Mouse (Mus musculus): ENCODE measurements around the gene Gm45623. TPM values are rescaled to one million over a fixed set of nuclear protein-coding genes. Genes with fewer than 3 reads are reported as not detected.
A peak's percentile ranks its signal among the peaks of the same experiment; 100 is the strongest.

Gene Gm45623
- polyA plus RNA-seq (2016; fragmentation: Nextera tagmentation; extraction: Ambion mirVana): not detected in 2 replicates

GRCm38 (mm10) chr13:56753192-56753951 lies at the start of gene Gm45623:
Gene Gm45623 (minus strand): TSS chr13:56753827.
- under 1% methylated on average over 71 of the region's 71 CpGs for WGBS
- no peaks in the 10 kb centered on the region for H3K36me3 ChIP-seq (replicated peaks)
- H3K9me3 ChIP-seq: no peaks in the 10 kb centered on the region
- H3K4me1 ChIP-seq: peaks cover 32% of the 10 kb centered on the region
- peaks cover 85% of the 10 kb centered on the region for H3K27me3 ChIP-seq (ENCODE audit: poor library complexity, severe bottlenecking)
- H3K27ac ChIP-seq: peak within 1 kb of the TSS; percentile 46; the same call in 1 of the 2 replicates
- H3K4me3 ChIP-seq: peak within 1 kb of the TSS; percentile 61
- no peak for DNase-seq (ENCODE audit: extremely low spot score, low spot score)

DNA sequence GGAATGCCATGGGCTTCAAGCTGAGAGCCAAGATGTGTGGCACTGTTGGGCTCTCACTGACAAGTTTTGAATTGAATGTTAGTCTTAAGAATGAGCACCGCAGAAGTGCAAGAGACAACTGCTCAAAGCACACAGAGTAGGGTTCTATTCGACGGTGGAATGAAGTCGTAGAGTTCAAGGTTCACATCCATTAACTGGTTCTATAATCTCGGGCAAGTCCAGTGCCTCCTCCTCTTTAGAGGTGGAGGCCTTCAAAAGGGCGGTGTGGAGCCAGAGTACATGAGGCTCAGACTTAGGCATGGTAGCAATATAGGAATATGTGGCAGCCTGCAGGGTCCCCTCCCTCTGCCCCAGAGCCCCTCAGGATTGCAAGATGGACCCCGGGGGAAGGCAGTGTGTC lies 43.8 kb upstream of the Gm45623 start:
- Histone ChIP-seq H3K27me3 (ENCODE audit: poor library complexity, severe bottlenecking) (no peaks in the 10 kb centered on the region), H3K4me1 (peaks cover 14% of the 10 kb centered on the region), H3K27ac (no peak overlapping the region), H3K4me3 (no peak overlapping the region), H3K36me3 (replicated peaks) (no peaks in the 10 kb centered on the region), H3K9me3 (no peaks in the 10 kb centered on the region)
- 90% methylated on average over 7 of the region's 7 CpGs for WGBS
- no peak for DNase-seq (ENCODE audit: extremely low spot score, low spot score)

DNA sequence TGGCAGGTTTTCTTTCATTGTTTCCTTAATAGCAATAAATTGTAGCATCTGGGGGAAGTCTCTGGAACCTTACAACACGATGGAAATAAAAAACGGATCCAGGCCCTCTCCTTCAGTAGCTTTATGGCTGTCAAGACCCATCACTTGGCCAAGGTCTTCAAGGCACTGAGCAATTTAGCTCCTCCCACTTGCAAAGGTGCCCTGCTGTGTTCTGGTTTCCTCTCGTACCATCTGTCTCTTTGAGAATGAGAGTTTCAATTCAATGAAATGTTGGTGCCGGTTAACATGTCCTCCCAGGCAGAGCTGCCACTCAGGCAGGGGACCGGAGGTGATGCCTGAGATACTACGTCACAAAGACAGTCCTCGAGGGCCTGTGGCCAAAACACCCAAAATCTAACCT lies 41.9 kb upstream of the Gm45623 start:
- Histone ChIP-seq H3K4me1 (peaks cover 29% of the 10 kb centered on the region), H3K27me3 (ENCODE audit: poor library complexity, severe bottlenecking) (no peaks in the 10 kb centered on the region), H3K9me3 (no peaks in the 10 kb centered on the region), H3K27ac (no peak overlapping the region), H3K4me3 (no peak overlapping the region), H3K36me3 (replicated peaks) (no peaks in the 10 kb centered on the region)
- no peak for DNase-seq (ENCODE audit: extremely low spot score, low spot score)
- 88% methylated on average over 7 of the region's 7 CpGs for WGBS

- no peak overlapping the region for H3K27ac ChIP-seq
- H3K27me3 ChIP-seq (ENCODE audit: poor library complexity, severe bottlenecking): no peaks in the 10 kb centered on the region
- 45% methylated on average over 7 of the region's 7 CpGs for WGBS
- no peaks in the 10 kb centered on the region for H3K36me3 ChIP-seq (replicated peaks)
- no peaks in the 10 kb centered on the region for H3K9me3 ChIP-seq
- peaks cover 29% of the 10 kb centered on the region for H3K4me1 ChIP-seq
- no peak overlapping the region for H3K4me3 ChIP-seq
- DNase-seq (ENCODE audit: extremely low spot score, low spot score): no peak
Observed at GRCm38 (mm10) chr13:56794441-56794840, 40.8 kb upstream of the Gm45623 start.

DNA sequence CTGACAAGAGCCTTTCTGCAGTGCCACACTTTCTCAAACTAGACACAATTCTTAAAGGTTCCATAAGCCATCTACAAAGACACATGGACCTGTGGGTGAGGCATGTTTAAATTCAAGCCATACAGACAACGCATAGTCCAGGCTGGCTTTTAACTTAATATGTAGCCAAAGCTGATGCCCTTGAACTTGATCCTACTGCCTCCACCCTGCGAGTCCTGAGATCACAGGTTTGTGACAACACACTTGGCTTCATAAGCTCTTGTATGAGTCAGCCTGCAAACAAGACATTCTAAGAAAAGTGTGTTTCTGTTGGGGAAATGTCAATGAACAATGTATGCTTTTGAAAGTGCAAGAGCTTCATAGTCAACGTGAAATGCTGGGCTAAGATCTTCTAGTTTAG lies 39.2 kb upstream of the Gm45623 start:
- Histone ChIP-seq H3K36me3 (replicated peaks) (no peaks in the 10 kb centered on the region), H3K27ac (no peak overlapping the region), H3K4me3 (no peak overlapping the region), H3K27me3 (ENCODE audit: poor library complexity, severe bottlenecking) (no peaks in the 10 kb centered on the region), H3K4me1 (peaks cover 29% of the 10 kb centered on the region), H3K9me3 (no peaks in the 10 kb centered on the region)
- no peak for DNase-seq (ENCODE audit: extremely low spot score, low spot score)
- 87% methylated on average over 3 of the region's 3 CpGs for WGBS

DNA sequence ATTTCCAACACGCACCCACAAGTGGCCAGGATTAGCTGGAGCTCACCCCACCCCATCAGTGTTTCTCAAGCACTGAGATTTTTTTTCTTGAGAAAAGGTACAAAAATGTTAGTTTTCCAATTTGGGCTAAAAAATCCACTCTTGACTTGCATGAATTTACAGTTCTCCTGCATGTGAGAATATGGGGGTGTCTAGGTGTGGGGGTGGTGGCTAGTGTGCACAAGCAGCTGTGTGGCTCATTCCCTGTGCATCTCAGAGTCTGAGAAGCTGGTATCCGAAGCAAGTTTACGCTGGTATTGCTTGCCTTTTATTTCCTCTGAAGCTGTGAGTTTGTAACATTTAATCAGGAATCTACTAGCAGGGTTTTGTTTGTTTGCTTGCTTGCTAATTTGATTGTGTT lies 37.1 kb upstream of the Gm45623 start:
- 95% methylated on average over 3 of the region's 3 CpGs for WGBS
- Histone ChIP-seq H3K27me3 (ENCODE audit: poor library complexity, severe bottlenecking) (no peaks in the 10 kb centered on the region), H3K36me3 (replicated peaks) (no peaks in the 10 kb centered on the region), H3K9me3 (no peaks in the 10 kb centered on the region), H3K4me1 (peaks cover 29% of the 10 kb centered on the region), H3K4me3 (no peak overlapping the region), H3K27ac (no peak overlapping the region)
- no peak for DNase-seq (ENCODE audit: extremely low spot score, low spot score)

DNA sequence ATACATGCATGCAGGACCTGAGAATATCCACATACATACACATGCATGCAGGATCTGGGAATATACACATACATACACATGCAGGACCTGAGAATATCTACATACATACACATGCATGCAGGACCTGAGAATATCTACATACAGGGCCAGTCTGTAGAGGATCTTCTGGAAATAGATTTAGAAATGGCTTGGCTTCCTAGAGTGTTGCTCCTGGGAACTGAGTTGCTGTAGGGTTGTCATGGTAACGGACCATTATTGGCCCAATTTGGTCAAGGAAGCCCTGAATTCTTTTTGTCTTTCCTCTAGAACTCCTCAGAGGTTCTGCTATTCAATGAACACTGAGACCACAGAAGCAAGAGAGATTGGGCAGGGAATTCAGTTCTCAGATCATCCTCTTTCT lies 29.0 kb upstream of the Gm45623 start:
- Histone ChIP-seq H3K4me3 (no peak overlapping the region), H3K4me1 (peaks cover 17% of the 10 kb centered on the region), H3K27me3 (ENCODE audit: poor library complexity, severe bottlenecking) (no peaks in the 10 kb centered on the region), H3K36me3 (replicated peaks) (no peaks in the 10 kb centered on the region), H3K9me3 (no peaks in the 10 kb centered on the region; the same call in 1 of the 2 replicates), H3K27ac (no peak overlapping the region)
- no peak for DNase-seq (ENCODE audit: extremely low spot score, low spot score)
- WGBS: 85% methylated on average over 1 of the region's 1 CpGs

GRCm38 (mm10) chr13:56781697-56782096 lies 28.1 kb upstream of the Gm45623 start:
- no peaks in the 10 kb centered on the region; the same call in 1 of the 2 replicates for H3K9me3 ChIP-seq
- no peak for DNase-seq (ENCODE audit: extremely low spot score, low spot score)
- H3K4me3 ChIP-seq: no peak overlapping the region
- 91% methylated on average over 3 of the region's 3 CpGs for WGBS
- H3K36me3 ChIP-seq (replicated peaks): no peaks in the 10 kb centered on the region
- no peaks in the 10 kb centered on the region for H3K27me3 ChIP-seq (ENCODE audit: poor library complexity, severe bottlenecking)
- H3K4me1 ChIP-seq: peaks cover 17% of the 10 kb centered on the region
- no peak overlapping the region for H3K27ac ChIP-seq

DNA sequence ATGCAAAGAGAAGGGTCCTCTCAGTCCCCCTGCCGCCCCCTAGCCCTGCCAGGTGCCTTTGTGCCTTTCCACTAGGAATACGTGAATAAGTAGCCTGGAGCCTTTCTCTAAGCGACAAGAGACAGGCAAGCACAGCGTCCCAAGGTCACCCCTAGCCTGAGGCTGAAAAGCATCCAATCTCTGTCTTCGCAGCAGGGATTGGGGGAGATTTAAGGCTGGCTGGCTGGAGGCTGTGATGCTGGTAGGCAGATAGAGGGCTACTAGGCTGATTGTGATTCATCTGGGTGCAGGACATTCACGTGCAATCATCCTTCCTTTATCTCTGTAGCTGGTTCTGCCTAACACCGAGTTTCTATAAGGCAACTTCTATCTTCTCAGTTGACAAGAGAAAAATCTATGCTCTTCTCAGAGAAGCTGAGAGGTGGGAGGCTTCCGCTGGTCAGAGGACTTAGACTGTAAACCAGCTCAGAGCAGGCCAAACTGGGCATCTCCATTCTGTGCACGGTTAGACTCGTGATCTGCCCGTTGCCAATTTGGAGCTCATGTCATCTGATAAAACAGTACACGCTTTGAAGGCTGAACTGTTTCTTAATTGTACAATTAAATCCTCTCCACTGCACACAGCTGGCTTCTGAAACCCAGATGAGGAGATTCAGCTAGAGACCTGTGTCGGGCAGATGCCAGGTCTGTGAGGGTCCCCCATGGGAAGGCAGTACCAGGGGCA lies 27.3 kb upstream of the Gm45623 start:
- Histone ChIP-seq H3K4me1 (peaks cover 17% of the 10 kb centered on the region), H3K9me3 (no peaks in the 10 kb centered on the region; the same call in 1 of the 2 replicates), H3K27ac (no peak overlapping the region), H3K27me3 (ENCODE audit: poor library complexity, severe bottlenecking) (no peaks in the 10 kb centered on the region), H3K4me3 (no peak overlapping the region), H3K36me3 (replicated peaks) (no peaks in the 10 kb centered on the region)
- 65% methylated on average over 13 of the region's 13 CpGs for WGBS
- no peak for DNase-seq (ENCODE audit: extremely low spot score, low spot score)

GRCm38 (mm10) chr13:56774304-56774703 lies 20.7 kb upstream of the Gm45623 start:
- Histone ChIP-seq H3K4me1 (peaks cover 41% of the 10 kb centered on the region), H3K9me3 (no peaks in the 10 kb centered on the region; the same call in 1 of the 2 replicates), H3K27me3 (ENCODE audit: poor library complexity, severe bottlenecking) (no peaks in the 10 kb centered on the region), H3K27ac (peak overlapping the region; percentile 54), H3K36me3 (replicated peaks) (no peaks in the 10 kb centered on the region), H3K4me3 (no peak overlapping the region)
- WGBS: 36% methylated on average over 5 of the region's 5 CpGs
- DNase-seq (ENCODE audit: extremely low spot score, low spot score): no peak

- Histone ChIP-seq H3K36me3 (replicated peaks) (no peaks in the 10 kb centered on the region), H3K27ac (peak overlapping the region; percentile 54), H3K9me3 (no peaks in the 10 kb centered on the region; the same call in 1 of the 2 replicates), H3K4me3 (no peak overlapping the region), H3K27me3 (ENCODE audit: poor library complexity, severe bottlenecking) (peaks cover 7% of the 10 kb centered on the region), H3K4me1 (peaks cover 50% of the 10 kb centered on the region)
- 63% methylated on average over 14 of the region's 14 CpGs for WGBS
- no peak for DNase-seq (ENCODE audit: extremely low spot score, low spot score)
Observed at GRCm38 (mm10) chr13:56773262-56773870, 19.7 kb upstream of the Gm45623 start.

DNA sequence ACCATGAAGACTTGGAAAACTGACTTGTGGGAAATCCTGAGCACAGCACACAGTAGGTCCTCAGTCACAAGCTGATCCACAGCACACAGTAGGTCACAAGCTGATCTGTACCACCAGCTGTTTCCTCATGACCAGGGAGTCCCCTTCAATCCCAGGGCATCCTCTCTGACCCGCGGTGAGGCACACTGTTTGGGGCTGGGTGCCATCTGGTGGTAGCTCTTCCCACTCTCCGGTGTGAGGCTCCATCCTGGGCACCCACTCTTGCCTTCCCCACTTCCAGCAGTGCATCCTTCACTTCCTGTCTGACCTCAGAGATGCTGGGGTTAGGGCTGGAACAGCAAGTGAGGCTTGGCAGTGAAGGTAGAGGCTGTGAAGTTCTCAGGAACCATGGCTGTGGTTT lies 19.0 kb upstream of the Gm45623 start:
- H3K4me1 ChIP-seq: peaks cover 51% of the 10 kb centered on the region
- H3K9me3 ChIP-seq: no peaks in the 10 kb centered on the region; the same call in 1 of the 2 replicates
- H3K27me3 ChIP-seq (ENCODE audit: poor library complexity, severe bottlenecking): peaks cover 14% of the 10 kb centered on the region
- no peaks in the 10 kb centered on the region for H3K36me3 ChIP-seq (replicated peaks)
- 58% methylated on average over 3 of the region's 3 CpGs for WGBS
- H3K27ac ChIP-seq: no peak overlapping the region
- no peak for DNase-seq (ENCODE audit: extremely low spot score, low spot score)
- H3K4me3 ChIP-seq: no peak overlapping the region

DNA sequence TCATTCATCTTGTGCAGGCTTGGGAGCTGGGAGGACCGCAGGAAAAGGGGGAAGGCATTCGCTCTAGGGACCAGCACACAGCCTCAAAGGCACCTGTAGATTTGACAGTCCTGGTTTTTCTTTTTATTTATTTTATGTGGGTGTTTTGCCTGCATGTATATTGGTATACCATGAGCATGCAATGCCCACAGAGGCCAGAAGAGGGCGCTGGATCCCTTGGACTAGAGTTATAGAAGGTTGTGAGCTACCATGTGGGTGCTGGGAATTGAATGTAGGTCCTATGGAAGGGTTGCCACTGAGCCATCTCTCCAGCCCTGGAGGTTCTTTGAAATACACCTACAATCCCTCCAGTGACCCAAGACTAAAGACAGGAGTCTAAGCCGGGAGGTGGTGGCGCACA lies 17.2 kb upstream of the Gm45623 start:
- peaks cover 56% of the 10 kb centered on the region for H3K4me1 ChIP-seq
- 68% methylated on average over 5 of the region's 5 CpGs for WGBS
- no peaks in the 10 kb centered on the region for H3K36me3 ChIP-seq (replicated peaks)
- H3K27me3 ChIP-seq (ENCODE audit: poor library complexity, severe bottlenecking): peaks cover 22% of the 10 kb centered on the region
- no peaks in the 10 kb centered on the region; the same call in 1 of the 2 replicates for H3K9me3 ChIP-seq
- H3K27ac ChIP-seq: peak overlapping the region; percentile 54; the same call in 1 of the 2 replicates
- no peak overlapping the region for H3K4me3 ChIP-seq
- DNase-seq (ENCODE audit: extremely low spot score, low spot score): no peak
